Comparison of ENCODE assay signal across 20 mouse cellular contexts in the genomic region with DNA sequence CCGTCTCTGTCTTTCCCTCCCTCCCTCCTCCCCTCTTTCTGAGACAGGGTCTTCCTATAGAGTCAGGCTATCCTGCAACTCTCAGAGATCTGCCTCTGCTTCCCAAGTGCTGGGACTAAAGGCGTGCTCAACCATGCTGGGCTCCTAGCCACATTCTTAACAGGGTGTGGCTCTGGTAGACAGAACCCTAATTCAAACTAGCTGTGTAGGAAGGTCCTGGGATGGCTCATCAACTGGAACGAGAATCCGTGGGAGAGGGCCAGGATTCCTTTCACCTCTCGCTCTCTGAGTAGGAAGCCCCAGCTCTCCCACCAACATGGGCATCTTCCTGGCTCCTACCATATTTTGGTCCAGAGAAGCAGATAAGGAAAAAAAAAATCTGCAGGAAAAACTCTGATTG. TPM values are rescaled to one million over a fixed set of nuclear protein-coding genes. Genes with fewer than 3 reads are reported as not detected.
A peak's percentile ranks its signal among the peaks of the same experiment; 100 is the strongest.
DNase-seq lines count a peak whose midpoint lies in the region; ATAC-seq and TF ChIP-seq lines count a peak whose summit lies in the region.
"Had no signal": no experiment of that assay in that cellular context is flagged by ENCODE, and none has a peak within 500 bp of the region (broad histone marks: within the 10 kb centered on the region; RNA-seq: fewer than 3 reads in every experiment).

No protein-coding gene starts in this region.

- no peak overlapping the region for H3K27ac ChIP-seq in kidney, embryonic 14.5 days (ENCODE audit: low read depth, low read length)
- H3K27ac ChIP-seq in lung, postnatal 0 days (ENCODE audit: low read length), result no peak overlapping the region
- H3K27ac ChIP-seq: hindbrain, embryonic 15.5 days; neural tube, embryonic 13.5 days had no signal

- no peak overlapping the region for H3K4me2 ChIP-seq in kidney, embryonic 14.5 days (replicated peaks; ENCODE audit: low read depth, low read length)
- H3K4me2 ChIP-seq in lung, postnatal 0 days (replicated peaks; ENCODE audit: low read depth, low read length), result no peak overlapping the region
- peak overlapping the region; percentile 57 for H3K4me2 ChIP-seq in myocyte (ENCODE audit: low read depth)
- H3K4me2 ChIP-seq: hindbrain, embryonic 15.5 days; neural tube, embryonic 13.5 days had no signal

- no peak for TF ChIP-seq POLR2A in myocyte (IDR thresholded peaks at IDR 0.05; ENCODE audit: insufficient read length, low read depth)

- no peak for TF ChIP-seq EP300 in lung, postnatal 0 days (IDR thresholded peaks at IDR 0.05)

- 0 out of 2 replicates have a peak, but pooled peaks cover 2% of the 10 kb centered on the region for H3K4me1 ChIP-seq in kidney, embryonic 14.5 days (ENCODE audit: control insufficient read depth, insufficient read depth, low read length)
- H3K4me1 ChIP-seq in lung, postnatal 0 days (ENCODE audit: insufficient read depth, low read depth, low read length), result no peaks in the 10 kb centered on the region
- H3K4me1 ChIP-seq: hindbrain, embryonic 15.5 days; megakaryocyte, embryonic 14.5 days; neural tube, embryonic 13.5 days had no signal

- peak; percentile 78 for ATAC-seq in kidney, embryonic 14.5 days (ENCODE audit: low FRiP score, low TSS enrichment)
- no peak for ATAC-seq in lung, postnatal 0 days
- ATAC-seq: activated CD4-positive, CD25-positive, alpha-beta regulatory T cell, adult 4 months had no signal

- H3K27me3 ChIP-seq in kidney, embryonic 14.5 days (ENCODE audit: control insufficient read depth, insufficient read depth, low read length), result no peaks in the 10 kb centered on the region
- no peaks in the 10 kb centered on the region for H3K27me3 ChIP-seq in lung, postnatal 0 days (replicated peaks; ENCODE audit: insufficient read depth, low read length)
- H3K27me3 ChIP-seq in myocyte (ENCODE audit: control insufficient read depth, insufficient read depth, insufficient read length), result no peaks in the 10 kb centered on the region
- H3K27me3 ChIP-seq: hindbrain, embryonic 15.5 days; neural tube, embryonic 13.5 days had no signal

- 33% methylated on average over 5 of the region's 5 CpGs for WGBS in kidney, embryonic 14.5 days
- 65% methylated on average over 5 of the region's 5 CpGs for WGBS in lung, postnatal 0 days

- H3K9ac ChIP-seq in kidney, embryonic 14.5 days (ENCODE audit: low read depth, low read length), result no peak overlapping the region
- no peak overlapping the region for H3K9ac ChIP-seq in lung, postnatal 0 days (replicated peaks; ENCODE audit: low read depth)
- H3K9ac ChIP-seq: hindbrain, embryonic 15.5 days; neural tube, embryonic 13.5 days had no signal

- no peaks in the 10 kb centered on the region for H3K79me2 ChIP-seq in myocyte (ENCODE audit: control insufficient read depth, insufficient read depth)

- no peak for DNase-seq in kidney, adult 11 months
- DNase-seq in lung, postnatal 0 days (ENCODE audit: low spot score), result peak; percentile 31
- DNase-seq in lung, postnatal 10 days, result no peak
- DNase-seq in R1 (ENCODE audit: low read depth, low spot score), result peak; percentile 62
- DNase-seq in cerebellum, postnatal 4 days (ENCODE audit: low spot score in 2 of 2), result no peak
- no peak for DNase-seq in spleen, postnatal 10 days (ENCODE audit: low spot score in 2 of 2)
- DNase-seq: adrenal gland, postnatal 25 days; cerebellum, adult 8-10 months; gastrocnemius, postnatal 14 days; heart, postnatal 14 days; kidney, postnatal 14 days; lung, adult 2 months; right cerebral cortex, postnatal 4 days; thymus, postnatal 25 days had no signal

- H3K4me3 ChIP-seq in kidney, embryonic 14.5 days (ENCODE audit: low read length), result no peak overlapping the region
- H3K4me3 ChIP-seq in lung, postnatal 0 days (ENCODE audit: low read depth, low read length), result no peak overlapping the region
- no peak overlapping the region for H3K4me3 ChIP-seq in myocyte
- H3K4me3 ChIP-seq: hindbrain, embryonic 15.5 days; megakaryocyte, embryonic 14.5 days; neural tube, embryonic 13.5 days had no signal

- H3ac ChIP-seq in myocyte (ENCODE audit: control insufficient read depth, insufficient read length), result no peak overlapping the region

- H3K36me3 ChIP-seq in kidney, embryonic 14.5 days (ENCODE audit: control insufficient read depth, insufficient read depth, low read length), result no peaks in the 10 kb centered on the region
- H3K36me3 ChIP-seq in lung, postnatal 0 days (ENCODE audit: insufficient read depth, low read length), result no peaks in the 10 kb centered on the region
- H3K36me3 ChIP-seq in myocyte (ENCODE audit: control insufficient read depth, insufficient read depth), result no peaks in the 10 kb centered on the region
- H3K36me3 ChIP-seq: hindbrain, embryonic 15.5 days; neural tube, embryonic 13.5 days had no signal

- H3K9me3 ChIP-seq in kidney, embryonic 14.5 days (ENCODE audit: control insufficient read depth, low read length), result no peaks in the 10 kb centered on the region
- no peaks in the 10 kb centered on the region for H3K9me3 ChIP-seq in lung, postnatal 0 days (ENCODE audit: low read length)
- H3K9me3 ChIP-seq: hindbrain, embryonic 15.5 days; neural tube, embryonic 13.5 days had no signal

- TF ChIP-seq CTCF in lung, postnatal 0 days (IDR thresholded peaks at IDR 0.05), result no peak

TF ChIP-seq in myocyte, 11 proteins besides CTCF, POLR2A, EP300 and RAD21:
- TF ChIP-seq TCF3 (IDR thresholded peaks at IDR 0.05; ENCODE audit: insufficient read length, low read depth), result no peak
- no peak for TF ChIP-seq SRF (IDR thresholded peaks at IDR 0.05; ENCODE audit: control insufficient read depth, insufficient read length, low read depth)
- TF ChIP-seq MYOD1 (IDR thresholded peaks at IDR 0.05; ENCODE audit: control insufficient read depth in 1 of 3, insufficient read length in 2 of 3, low read depth in 2 of 3), result no peak
- no peak for TF ChIP-seq MYOG (IDR thresholded peaks at IDR 0.05; ENCODE audit: control insufficient read depth in 1 of 3, insufficient read depth in 1 of 3, insufficient read length in 2 of 3, low read depth in 2 of 3)
- no peak for TF ChIP-seq MAX (IDR thresholded peaks at IDR 0.05; ENCODE audit: low read depth)
- TF ChIP-seq REST (IDR thresholded peaks at IDR 0.05; ENCODE audit: insufficient read depth, insufficient read length), result no peak
- TF ChIP-seq CEBPB (IDR thresholded peaks at IDR 0.05; ENCODE audit: insufficient read depth, poor library complexity, severe bottlenecking), result no peak
- TF ChIP-seq TCF12 (IDR thresholded peaks at IDR 0.05; ENCODE audit: insufficient read depth, poor library complexity, severe bottlenecking), result no peak
- no peak for TF ChIP-seq E2F4 (IDR thresholded peaks at IDR 0.05; ENCODE audit: insufficient read depth)
- TF ChIP-seq POLR2AphosphoS2 (IDR thresholded peaks at IDR 0.05; ENCODE audit: insufficient read length, low read depth), result no peak

RNA-seq across cellular contexts. Expression of a gene that starts 10.0 kb away (rescaled TPM):
- polyA plus RNA-seq in kidney, embryonic 14.5 days (2014; fragmentation: Nextera tagmentation; extraction: Ambion mirVana), result 144 and 175 TPM in 2 replicates
- polyA plus RNA-seq in lung, postnatal 0 days (2015; fragmentation: Nextera tagmentation; extraction: Ambion mirVana), result 170 and 183 TPM in 2 replicates
- 707 TPM for polyA plus RNA-seq in myocyte (2012; fragmentation: generic; extraction: Trizol)

RNA-seq across cellular contexts. Expression of a gene that starts 33.2 kb away (rescaled TPM):
- 117 and 173 TPM in 2 replicates for polyA plus RNA-seq in kidney, embryonic 14.5 days (2014; fragmentation: Nextera tagmentation; extraction: Ambion mirVana)
- polyA plus RNA-seq in lung, postnatal 0 days (2015; fragmentation: Nextera tagmentation; extraction: Ambion mirVana), result 77.0 and 78.8 TPM in 2 replicates
- polyA plus RNA-seq in myocyte (2012; fragmentation: generic; extraction: Trizol), result 85.9 TPM

RNA-seq across cellular contexts. Expression of a gene that starts 59.8 kb away (rescaled TPM):
- 50.2 and 50.4 TPM in 2 replicates for polyA plus RNA-seq in kidney, embryonic 14.5 days (2014; fragmentation: Nextera tagmentation; extraction: Ambion mirVana)
- 38.2 and 40.2 TPM in 2 replicates for polyA plus RNA-seq in lung, postnatal 0 days (2015; fragmentation: Nextera tagmentation; extraction: Ambion mirVana)
- 172 TPM for polyA plus RNA-seq in myocyte (2012; fragmentation: generic; extraction: Trizol)

Comparison
In these comparisons a context has a peak if more than half of its experiments do, and no peak if none do; other contexts are left out.
1. DNase-seq: peak in lung, postnatal 0 days (single experiment) and R1 (single experiment); none in kidney, adult 11 months (single experiment), lung, postnatal 10 days (single experiment), cerebellum, postnatal 4 days (0 of 2) and spleen, postnatal 10 days (0 of 2).